Mouse (Mus musculus) ES-Bruce4 (cell line): ENCODE measurements around the gene Tmem139.

Experiments
- CTCF ChIP-seq: IDR thresholded peaks from one replicate; pipeline ENCODE4 v1.8.1; 2011; ENCODE audit warnings: low read depth, low read length
- EP300 ChIP-seq: IDR thresholded peaks from 2 replicates; pipeline ENCODE4 v1.6.1; 2011; ENCODE audit warnings: low read depth, low read length; ENCODE audit not compliant: insufficient read depth
- POLR2A ChIP-seq: IDR thresholded peaks from one replicate; pipeline ENCODE4 v1.8.1; 2011; ENCODE audit warnings: low read length; ENCODE audit not compliant: insufficient read depth

- TF ChIP-seq POLR2A = no peak
- no peak for TF ChIP-seq CTCF
- no peak for TF ChIP-seq EP300
Measured at GRCm38 (mm10) chr6:42247981-42248380, 13.8 kb upstream of the Tmem139 start.
